Mouse (Mus musculus): ENCODE data around the gene Ms4a1.
"Not testable (repeated sequence)": the region's sequence is repeated elsewhere in the genome, so short reads cannot be mapped to it uniquely, and the experiment has no call there.

The Ms4a1 gene

DNA sequence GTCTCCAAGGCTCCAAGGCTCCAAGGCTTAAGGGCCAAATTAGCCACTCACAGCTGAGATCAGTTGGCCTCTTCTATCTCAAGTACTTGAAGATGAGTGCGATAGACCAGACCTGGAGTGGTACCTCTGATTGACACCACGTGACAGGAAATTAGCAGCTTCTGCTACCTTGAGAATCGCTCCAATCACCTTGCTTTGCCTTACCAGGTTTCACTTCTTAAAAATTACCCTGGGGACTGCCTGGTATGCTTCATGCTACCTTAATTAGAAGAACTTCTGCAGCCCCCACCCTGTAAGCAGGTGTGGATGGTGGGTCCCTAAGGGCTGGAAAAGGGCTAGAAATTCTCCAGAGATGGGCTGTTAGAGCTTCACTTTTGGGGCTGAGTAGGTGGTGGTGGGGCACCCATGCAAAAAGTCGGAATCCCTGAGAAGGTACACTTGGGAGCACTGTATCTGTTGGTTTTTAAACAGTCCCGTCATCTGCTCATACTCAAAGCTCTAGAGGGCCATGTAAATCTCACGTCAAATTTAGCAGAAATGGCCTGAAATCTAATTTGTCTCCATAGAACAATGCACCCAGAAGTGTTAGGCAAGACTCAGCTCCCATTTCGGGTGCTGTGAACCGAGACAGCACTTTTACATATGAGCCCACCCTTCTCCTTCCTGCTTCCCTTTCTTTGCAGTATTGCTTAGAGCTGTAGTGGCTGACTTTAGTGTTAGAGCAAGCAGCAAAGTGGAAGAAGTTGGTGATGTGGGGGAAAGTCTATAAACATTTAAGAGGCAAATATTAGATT, at the start of gene Ms4a1:
TSS of gene Ms4a1 (minus strand) at position 190 of the 794 bp plus-strand sequence.
- no peak for DNase-seq (ENCODE audit: low spot score in 2 of 2)

DNA sequence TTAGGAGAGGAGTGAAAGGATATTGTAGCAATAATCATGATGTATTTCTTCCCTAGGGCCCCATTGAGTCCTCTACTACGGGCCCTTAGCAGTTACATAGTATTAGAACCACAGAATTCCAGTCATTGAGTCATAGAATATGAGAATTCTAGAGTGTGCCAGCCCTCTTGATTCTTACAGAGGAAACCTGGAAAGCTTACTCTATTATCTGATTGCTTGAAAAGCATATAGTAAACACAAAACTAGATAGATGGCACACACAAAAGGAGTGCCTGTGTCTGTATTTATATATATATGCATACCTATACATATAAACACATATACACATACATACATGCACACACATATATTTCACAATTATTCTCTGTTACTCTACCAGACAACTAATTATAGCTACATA, 48.3 kb upstream of the Ms4a1 start, which contains the start of gene Ms4a14:
TSS of gene Ms4a14 (minus strand) at position 101 of the 400 bp plus-strand sequence.
- DNase-seq (ENCODE audit: low spot score in 2 of 2) = no peak

- no peak for DNase-seq (ENCODE audit: low spot score in 2 of 2)
These were observed 42.8 kb upstream of the Ms4a1 start for GRCm38 (mm10) chr19:11308888-11309287.

DNA sequence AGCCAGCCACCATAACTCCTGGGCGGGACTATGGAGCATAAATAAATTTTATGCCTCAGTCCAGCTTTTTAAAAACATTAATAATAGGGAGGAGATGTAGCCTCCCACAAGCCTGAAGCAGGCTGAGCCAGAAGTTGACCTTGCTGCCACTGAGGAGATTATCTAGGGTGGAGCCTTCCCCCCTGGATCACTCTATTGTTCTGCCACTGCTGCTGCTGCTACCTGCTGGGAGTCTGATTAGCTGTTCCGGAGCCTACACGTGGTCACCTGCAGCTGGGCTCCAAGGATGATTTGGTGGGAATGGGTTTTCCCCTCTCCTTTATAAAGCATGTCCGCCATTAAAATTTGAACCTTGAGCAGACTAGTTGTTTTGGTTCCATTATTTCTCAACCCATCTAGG, 33.5 kb upstream of the Ms4a1 start:
- DNase-seq (ENCODE audit: low spot score in 2 of 2) = not testable (repeated sequence)

DNA sequence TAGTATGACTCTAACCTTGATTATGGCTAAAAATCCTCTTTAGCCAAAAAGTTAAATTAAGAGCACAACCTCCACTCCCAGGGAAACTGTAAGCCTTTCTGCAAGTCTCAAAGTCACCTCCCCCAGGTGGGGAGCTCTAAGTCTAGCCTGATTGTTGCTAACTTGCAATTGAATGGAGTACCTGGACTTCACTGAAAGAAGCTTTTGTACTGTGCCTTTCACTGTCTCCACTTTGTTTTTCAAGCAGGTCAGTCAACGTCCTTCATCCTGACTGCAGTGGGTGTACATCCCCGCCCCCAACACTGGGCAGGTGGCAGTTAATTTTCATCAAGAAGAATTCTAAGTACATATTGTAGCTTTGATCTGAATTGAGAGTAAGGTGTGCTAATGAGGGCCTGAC, 32.9 kb upstream of the Ms4a1 start:
- no peak for DNase-seq (ENCODE audit: low spot score in 2 of 2)

- not testable (repeated sequence) for DNase-seq (ENCODE audit: low spot score in 2 of 2)
These were observed 27.6 kb upstream of the Ms4a1 start for GRCm38 (mm10) chr19:11293616-11294015.

- DNase-seq (ENCODE audit: low spot score in 2 of 2) = no peak
These were observed 26.9 kb upstream of the Ms4a1 start for GRCm38 (mm10) chr19:11292990-11293389.

DNA sequence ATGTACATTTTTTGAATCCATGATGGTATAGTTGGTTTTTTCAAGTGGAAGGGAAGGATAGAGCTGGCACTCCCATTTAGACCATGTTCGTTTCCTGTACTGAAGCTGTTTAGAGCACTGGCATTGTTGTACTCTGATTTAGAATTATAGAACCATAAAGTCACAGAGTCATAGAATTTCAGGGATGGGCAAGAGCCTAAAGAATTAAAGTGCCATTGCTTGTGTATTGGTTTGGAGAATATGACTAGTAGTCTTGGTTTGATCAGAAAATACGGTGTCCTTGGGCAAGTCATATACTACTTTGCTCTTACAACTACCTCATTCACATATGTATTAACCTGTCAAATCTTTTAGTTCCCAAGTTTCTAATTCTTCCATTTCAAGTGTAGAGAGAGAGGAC, 17.7 kb upstream of the Ms4a1 start, which contains the start of gene Ms4a5:
TSS of gene Ms4a5 (minus strand) at position 101 of the 400 bp plus-strand sequence.
- DNase-seq (ENCODE audit: low spot score in 2 of 2) = no peak

DNA sequence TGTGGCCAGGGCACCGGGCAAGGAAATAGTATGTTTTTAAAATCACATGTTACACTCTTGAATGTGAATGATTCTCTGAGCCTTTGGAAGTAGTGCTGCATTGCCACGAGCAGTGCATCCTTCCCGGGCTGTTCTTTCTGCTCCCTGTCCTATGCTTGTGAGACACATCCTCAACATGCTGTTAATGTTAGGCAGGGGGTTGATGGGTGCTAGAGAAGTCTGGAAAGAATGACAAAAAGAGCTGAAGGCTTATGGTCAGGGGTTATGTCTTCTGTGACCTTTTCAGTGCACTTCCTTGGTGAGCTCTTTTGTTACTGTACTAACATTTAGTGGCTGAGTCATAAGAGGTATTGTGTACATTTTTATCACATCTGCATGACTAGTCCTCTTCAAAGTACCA, 14.2 kb upstream of the Ms4a1 start:
- no peak for DNase-seq (ENCODE audit: low spot score in 2 of 2)

- no peak for DNase-seq (ENCODE audit: low spot score in 2 of 2)
These were observed 10.4 kb upstream of the Ms4a1 start for GRCm38 (mm10) chr19:11276431-11276830.

- no peak for DNase-seq (ENCODE audit: low spot score in 2 of 2)
These were observed 915 bp upstream of the Ms4a1 start for GRCm38 (mm10) chr19:11266956-11267355.

- DNase-seq (ENCODE audit: low spot score in 2 of 2) = no peak
These were observed 1.3 kb downstream of the Ms4a1 start for GRCm38 (mm10) chr19:11264602-11265185.

- DNase-seq (ENCODE audit: low spot score in 2 of 2) = no peak
These were observed 2.5 kb downstream of the Ms4a1 start for GRCm38 (mm10) chr19:11263549-11263948.

- not testable (repeated sequence) for DNase-seq (ENCODE audit: low spot score in 2 of 2)
These were observed 3.1 kb downstream of the Ms4a1 start for GRCm38 (mm10) chr19:11262932-11263331.

DNA sequence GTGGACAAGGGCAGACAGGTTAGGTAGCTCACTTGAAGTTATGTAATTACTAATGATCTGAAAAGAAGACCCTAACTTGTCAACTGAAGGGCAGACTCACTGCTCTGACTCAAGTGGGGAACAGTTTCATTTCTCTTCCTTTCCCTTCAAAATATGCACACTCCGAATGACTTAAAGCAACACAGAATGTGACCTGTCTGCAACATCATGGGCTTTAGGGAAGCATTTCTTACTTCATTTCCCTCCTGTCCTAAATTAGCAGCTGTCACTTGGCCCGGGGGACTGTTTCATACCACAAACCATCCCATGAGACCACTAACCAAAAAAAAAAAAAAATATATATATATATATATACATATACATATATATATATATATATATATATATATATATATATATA, 4.5 kb downstream of the Ms4a1 start:
- DNase-seq (ENCODE audit: low spot score in 2 of 2) = no peak

- no peak for DNase-seq (ENCODE audit: low spot score in 2 of 2)
These were observed 21.8 kb downstream of the Ms4a1 start for GRCm38 (mm10) chr19:11244230-11244629.

DNA sequence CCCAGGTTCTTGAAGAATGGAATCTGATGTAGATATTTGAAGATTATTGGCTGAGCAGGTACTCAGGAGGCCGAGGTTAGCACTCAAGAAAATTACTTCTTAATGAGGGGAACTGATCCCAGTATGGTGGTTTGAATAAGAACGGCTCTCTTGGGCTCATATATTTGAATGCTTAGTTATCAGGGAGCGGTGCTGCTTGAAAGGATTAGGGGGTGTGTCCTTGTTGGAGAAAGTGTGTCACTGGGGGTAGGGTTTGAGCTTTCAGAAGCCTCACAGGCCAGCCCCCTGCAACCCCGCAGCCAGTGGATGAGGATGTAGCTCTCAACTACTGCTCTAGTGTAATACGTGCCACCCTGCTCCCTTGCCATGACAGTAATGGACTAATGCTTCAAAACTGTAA, 23.5 kb downstream of the Ms4a1 start:
- no peak for DNase-seq (ENCODE audit: low spot score in 2 of 2)

- DNase-seq (ENCODE audit: low spot score in 2 of 2) = no peak
These were observed 30.2 kb downstream of the Ms4a1 start for GRCm38 (mm10) chr19:11235820-11236219.

GRCm38 (mm10) chr19:11234921-11235735, 30.9 kb downstream of the Ms4a1 start:
- no peak for DNase-seq (ENCODE audit: low spot score in 2 of 2)

GRCm38 (mm10) chr19:11234244-11234643, 31.8 kb downstream of the Ms4a1 start:
- DNase-seq (ENCODE audit: low spot score in 2 of 2) = no peak

GRCm38 (mm10) chr19:11232348-11232747, 33.7 kb downstream of the Ms4a1 start, which contains the start of gene Ms4a12:
TSS of gene Ms4a12 (minus strand) at chr19:11232448.
- DNase-seq (ENCODE audit: low spot score in 2 of 2) = no peak

Data from left cerebral cortex, adult 9 months (tissue).